Mouse (Mus musculus) myocyte (in vitro differentiated cells): ENCODE results near the gene Pdlim3. TPM values are rescaled to one million over a fixed set of nuclear protein-coding genes. Genes with fewer than 3 reads are reported as not detected.

ENCODE experiments used
- H3K27me3 ChIP-seq: one replicate; pipeline ENCODE4 v1.6.1; 2011; ENCODE audit not compliant: control insufficient read depth, insufficient read depth, insufficient read length
- H3K36me3 ChIP-seq: one replicate; pipeline ENCODE4 v1.6.1; 2011; ENCODE audit not compliant: control insufficient read depth, insufficient read depth
- H3K4me2 ChIP-seq: one replicate; pipeline ENCODE4 v1.6.1; 2011; ENCODE audit warnings: low read depth, control low read depth
- H3K4me3 ChIP-seq: one replicate; pipeline ENCODE4 v1.5.1; 2011; ENCODE audit warnings: mild to moderate bottlenecking, control low read depth, moderate library complexity
- H3K79me2 ChIP-seq: one replicate; pipeline ENCODE4 v1.6.1; 2011; ENCODE audit not compliant: control insufficient read depth, insufficient read depth
- H3ac ChIP-seq: one replicate; pipeline ENCODE4 v1.6.1; 2011; ENCODE audit not compliant: control insufficient read depth, insufficient read length
- CEBPB ChIP-seq: IDR thresholded peaks from 2 replicates; pipeline ENCODE4 v1.6.1; 2011; ENCODE audit warnings: mild to moderate bottlenecking, moderate library complexity; ENCODE audit not compliant: poor library complexity, insufficient read depth, severe bottlenecking
- E2F4 ChIP-seq: IDR thresholded peaks from one replicate; pipeline ENCODE4 v1.6.1; 2011; ENCODE audit warnings: mild to moderate bottlenecking, control low read depth, moderate library complexity; ENCODE audit not compliant: insufficient read depth
- MAX ChIP-seq: IDR thresholded peaks from one replicate; pipeline ENCODE4 v1.6.1; 2011; ENCODE audit warnings: low read depth, mild to moderate bottlenecking, control low read depth
- MYOD1 ChIP-seq, 3 experiments: IDR thresholded peaks; one replicate each; pipeline ENCODE4 v1.6.1; 2011; ENCODE audit warnings: control low read depth in 2 of 3, low read depth in 2 of 3, mild to moderate bottlenecking in 2 of 3, moderate library complexity in 1 of 3; ENCODE audit not compliant: insufficient read length in 2 of 3, control insufficient read depth in 1 of 3
- MYOG ChIP-seq, 3 experiments: IDR thresholded peaks; one replicate each; pipeline ENCODE4 v1.6.1; 2011; ENCODE audit warnings: control low read depth in 2 of 3, low read depth in 2 of 3, mild to moderate bottlenecking in 2 of 3; ENCODE audit not compliant: insufficient read length in 2 of 3, control insufficient read depth in 1 of 3, insufficient read depth in 1 of 3
- POLR2A ChIP-seq: IDR thresholded peaks from one replicate; pipeline ENCODE4 v1.6.1; 2011; ENCODE audit warnings: low read depth, mild to moderate bottlenecking, control low read depth, moderate library complexity; ENCODE audit not compliant: insufficient read length
- POLR2AphosphoS2 ChIP-seq: IDR thresholded peaks from one replicate; pipeline ENCODE4 v1.6.1; 2011; ENCODE audit warnings: low read depth, control low read depth; ENCODE audit not compliant: insufficient read length
- REST ChIP-seq: IDR thresholded peaks from one replicate; pipeline ENCODE4 v1.6.1; 2011; ENCODE audit warnings: mild to moderate bottlenecking, control low read depth, moderate library complexity; ENCODE audit not compliant: insufficient read depth, insufficient read length
- SRF ChIP-seq: IDR thresholded peaks from one replicate; pipeline ENCODE4 v1.6.1; 2011; ENCODE audit warnings: low read depth; ENCODE audit not compliant: control insufficient read depth, insufficient read length
- TCF12 ChIP-seq: IDR thresholded peaks from one replicate; pipeline ENCODE4 v1.6.1; 2011; ENCODE audit warnings: mild to moderate bottlenecking, control low read depth; ENCODE audit not compliant: poor library complexity, insufficient read depth, severe bottlenecking
- TCF3 ChIP-seq: IDR thresholded peaks from one replicate; pipeline ENCODE4 v1.6.1; 2011; ENCODE audit warnings: low read depth, control low read depth; ENCODE audit not compliant: insufficient read length
- USF1 ChIP-seq: IDR thresholded peaks from one replicate; pipeline ENCODE4 v1.6.1; 2011; ENCODE audit warnings: low read depth, mild to moderate bottlenecking, control low read depth, moderate library complexity
- polyA plus RNA-seq: library from polyadenylated mRNA; unstranded; fragments of >200 nt; fragmentation: generic; extraction: Trizol; gene quantifications from one replicate; pipeline ENCODE4 v1.2.1, GENCODE M21; 2012; ENCODE audit warnings: missing spikeins

Pdlim3 gene
- polyA plus RNA-seq = 77.7 TPM

DNA sequence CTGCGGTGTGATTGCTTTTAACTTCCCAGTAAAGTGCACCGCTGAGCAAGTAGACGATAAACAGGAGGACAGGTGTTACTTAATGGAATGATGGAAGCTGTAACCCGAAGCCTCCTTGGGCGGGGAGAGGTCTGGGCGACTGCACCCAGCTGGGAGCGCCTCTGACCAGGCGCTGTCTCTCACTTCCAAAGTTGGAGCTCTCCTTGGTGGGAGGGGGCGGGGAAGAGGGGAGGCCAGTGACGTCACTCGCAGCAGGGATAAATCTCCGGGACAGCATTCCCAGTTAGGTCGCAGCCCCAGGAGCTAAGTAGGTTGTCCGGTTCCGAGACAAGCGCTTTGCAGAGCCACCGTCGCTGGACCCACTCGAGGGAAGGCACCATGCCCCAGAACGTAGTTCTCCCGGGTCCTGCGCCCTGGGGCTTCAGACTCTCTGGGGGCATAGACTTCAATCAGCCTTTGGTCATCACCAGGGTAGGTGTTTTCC is at the start of gene Pdlim3:
Pdlim3 (plus strand) TSS at position 260 of the 484 bp plus-strand sequence.
- TF ChIP-seq E2F4 (no peak), TCF12 (peak; percentile 5), CEBPB (no peak), USF1 (no peak), REST (no peak), POLR2AphosphoS2 (peak; percentile 30), MYOD1 (IDR thresholded peaks at IDR 0.05; ENCODE audit: control insufficient read depth in 1 of 3, insufficient read length in 2 of 3, low read depth in 2 of 3) (peak in 2 of 3 experiments; percentile 69 to 89), MAX (no peak), MYOG (IDR thresholded peaks at IDR 0.05; ENCODE audit: control insufficient read depth in 1 of 3, insufficient read depth in 1 of 3, insufficient read length in 2 of 3, low read depth in 2 of 3) (peak; percentile 36 to 86 (median 66)), SRF (peak; percentile 59), POLR2A (peak; percentile 59), TCF3 (peak; percentile 37)
- H3K36me3 ChIP-seq = no peaks in the 10 kb centered on the region
- peaks cover 4% of the 10 kb centered on the region for H3K27me3 ChIP-seq
- peak within 1 kb of the TSS; percentile 71 for H3K4me2 ChIP-seq
- H3ac ChIP-seq = no peak within 1 kb of the TSS
- H3K4me3 ChIP-seq = peak within 1 kb of the TSS; percentile 35
- peaks cover 3% of the 10 kb centered on the region for H3K79me2 ChIP-seq

DNA sequence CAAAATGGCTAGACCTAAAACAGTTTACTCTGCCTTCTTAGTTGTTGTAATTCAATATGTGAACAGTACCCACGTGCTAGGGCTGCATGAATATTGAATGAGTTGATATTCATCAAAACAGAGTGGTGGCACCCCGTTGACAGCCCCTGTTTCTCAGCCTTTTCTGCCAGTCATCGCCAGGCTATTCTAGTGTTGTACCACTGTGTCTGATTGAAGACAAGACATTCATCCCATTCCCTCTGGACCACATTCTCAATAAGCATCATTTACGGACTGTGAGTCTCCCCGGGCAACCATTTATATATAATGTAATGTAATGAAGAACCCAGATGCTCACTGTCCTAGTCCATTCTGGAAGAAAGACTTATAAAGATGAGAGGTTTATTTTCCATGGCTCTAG is 42.0 kb upstream of the Pdlim3 start:
- Histone ChIP-seq H3K79me2 (no peaks in the 10 kb centered on the region), H3K4me2 (no peak overlapping the region), H3K27me3 (no peaks in the 10 kb centered on the region), H3ac (no peak overlapping the region), H3K4me3 (no peak overlapping the region), H3K36me3 (no peaks in the 10 kb centered on the region)
- TF ChIP-seq SRF (no peak), USF1 (no peak), TCF3 (no peak), POLR2A (no peak), CEBPB (no peak), E2F4 (no peak), REST (no peak), POLR2AphosphoS2 (no peak), MAX (no peak), MYOD1 (IDR thresholded peaks at IDR 0.05; ENCODE audit: control insufficient read depth in 1 of 3, insufficient read length in 2 of 3, low read depth in 2 of 3) (no peak), MYOG (IDR thresholded peaks at IDR 0.05; ENCODE audit: control insufficient read depth in 1 of 3, insufficient read depth in 1 of 3, insufficient read length in 2 of 3, low read depth in 2 of 3) (no peak), TCF12 (no peak)

DNA sequence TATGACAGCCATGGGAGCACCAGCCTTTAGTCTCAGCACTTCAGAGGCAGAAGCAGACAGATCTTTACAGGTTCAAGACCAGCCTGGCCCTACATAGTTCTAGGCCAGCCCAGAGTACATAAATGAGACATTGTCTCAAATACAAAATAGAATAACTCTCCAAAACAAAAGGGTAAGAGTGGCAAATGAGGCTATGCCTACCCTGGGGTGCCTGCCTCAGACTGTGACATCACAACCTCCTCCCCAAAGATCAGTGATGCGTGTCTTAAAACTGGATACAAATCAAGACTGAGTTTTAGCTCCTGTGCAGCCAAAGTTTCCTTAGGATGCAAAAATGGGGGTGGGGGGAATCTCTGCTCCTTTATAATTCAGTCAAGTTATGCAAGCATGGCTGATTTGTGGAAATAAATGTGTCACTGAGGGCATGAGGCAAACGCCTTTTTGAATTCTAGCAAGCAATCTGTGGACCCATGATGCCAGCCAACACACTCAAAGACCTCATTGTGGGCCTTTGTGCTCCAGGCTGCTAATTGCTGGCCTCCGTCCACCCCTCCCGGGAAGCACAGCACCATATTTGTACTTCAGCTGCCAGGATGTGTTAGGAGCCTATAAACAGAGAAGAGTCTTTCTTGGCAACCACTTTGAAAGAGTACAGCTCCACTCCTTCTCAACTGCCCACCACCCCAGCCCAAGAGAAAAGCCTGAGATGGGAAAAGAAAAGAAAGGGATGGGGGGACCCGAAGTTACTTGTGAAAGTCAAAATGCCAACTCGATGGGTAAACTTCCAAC is 41.0 kb upstream of the Pdlim3 start:
- TF ChIP-seq E2F4 = no peak
- no peak for TF ChIP-seq POLR2A
- TF ChIP-seq SRF = peak; percentile 78
- no peak for TF ChIP-seq CEBPB
- peak in 2 of 3 experiments; percentile 9 to 13 for TF ChIP-seq MYOD1 (IDR thresholded peaks at IDR 0.05; ENCODE audit: control insufficient read depth in 1 of 3, insufficient read length in 2 of 3, low read depth in 2 of 3)
- no peak for TF ChIP-seq POLR2AphosphoS2
- TF ChIP-seq USF1 = no peak
- H3K4me3 ChIP-seq = no peak overlapping the region
- H3K27me3 ChIP-seq = no peaks in the 10 kb centered on the region
- H3K79me2 ChIP-seq = no peaks in the 10 kb centered on the region
- peak overlapping the region; percentile 44 for H3K4me2 ChIP-seq
- no peak overlapping the region for H3ac ChIP-seq
- no peaks in the 10 kb centered on the region for H3K36me3 ChIP-seq

DNA sequence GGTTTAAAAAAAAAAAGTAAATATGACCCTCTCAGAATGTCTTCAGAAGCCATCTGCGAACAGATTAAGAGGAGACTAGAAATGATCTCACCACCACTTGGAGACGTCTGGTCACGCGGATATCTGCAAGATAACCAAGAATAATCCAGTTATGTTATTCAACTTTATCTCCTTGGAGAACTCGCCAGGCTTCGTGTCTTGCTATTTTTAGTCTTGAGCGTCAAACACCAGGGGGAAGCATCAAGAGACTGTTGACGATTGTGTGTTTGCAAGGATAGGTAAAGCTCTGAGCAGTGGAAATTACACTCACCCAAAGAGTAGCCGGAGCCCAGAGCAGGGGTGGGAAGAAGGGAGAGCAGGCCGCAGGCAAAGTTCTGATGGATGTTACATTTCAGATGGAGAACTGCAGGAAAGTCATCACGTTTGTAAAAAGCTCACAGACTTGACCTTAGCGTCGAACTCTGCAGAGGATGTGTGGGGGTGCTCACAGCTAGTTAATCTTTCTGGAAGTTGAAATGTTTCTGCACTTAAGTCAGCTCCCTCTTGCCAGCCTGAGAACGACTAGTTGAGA is 40.3 kb upstream of the Pdlim3 start:
- no peaks in the 10 kb centered on the region for H3K36me3 ChIP-seq
- no peak for TF ChIP-seq POLR2A
- no peak for TF ChIP-seq MYOG (IDR thresholded peaks at IDR 0.05; ENCODE audit: control insufficient read depth in 1 of 3, insufficient read depth in 1 of 3, insufficient read length in 2 of 3, low read depth in 2 of 3)
- TF ChIP-seq POLR2AphosphoS2 = no peak
- TF ChIP-seq TCF3 = no peak
- TF ChIP-seq USF1 = no peak
- TF ChIP-seq REST = no peak
- TF ChIP-seq CEBPB = no peak
- no peak for TF ChIP-seq SRF
- TF ChIP-seq MYOD1 (IDR thresholded peaks at IDR 0.05; ENCODE audit: control insufficient read depth in 1 of 3, insufficient read length in 2 of 3, low read depth in 2 of 3) = no peak
- no peak for TF ChIP-seq TCF12
- TF ChIP-seq E2F4 = no peak
- no peak for TF ChIP-seq MAX
- no peak overlapping the region for H3ac ChIP-seq
- H3K4me2 ChIP-seq = peak overlapping the region; percentile 44
- H3K27me3 ChIP-seq = no peaks in the 10 kb centered on the region
- no peak overlapping the region for H3K4me3 ChIP-seq
- H3K79me2 ChIP-seq = no peaks in the 10 kb centered on the region
